Mouse (Mus musculus): Measurements from ENCODE around the gene Pdia5.

The Pdia5 gene

GRCm38 (mm10) chr16:35431608-35432007 lies 59.1 kb downstream of the Pdia5 start:
- no peak for DNase-seq

- DNase-seq, result no peak
Measured at GRCm38 (mm10) chr16:35424926-35425325, 65.7 kb downstream of the Pdia5 start.

- DNase-seq, result no peak
Measured at GRCm38 (mm10) chr16:35423250-35424139, 67.2 kb downstream of the Pdia5 start.

DNA sequence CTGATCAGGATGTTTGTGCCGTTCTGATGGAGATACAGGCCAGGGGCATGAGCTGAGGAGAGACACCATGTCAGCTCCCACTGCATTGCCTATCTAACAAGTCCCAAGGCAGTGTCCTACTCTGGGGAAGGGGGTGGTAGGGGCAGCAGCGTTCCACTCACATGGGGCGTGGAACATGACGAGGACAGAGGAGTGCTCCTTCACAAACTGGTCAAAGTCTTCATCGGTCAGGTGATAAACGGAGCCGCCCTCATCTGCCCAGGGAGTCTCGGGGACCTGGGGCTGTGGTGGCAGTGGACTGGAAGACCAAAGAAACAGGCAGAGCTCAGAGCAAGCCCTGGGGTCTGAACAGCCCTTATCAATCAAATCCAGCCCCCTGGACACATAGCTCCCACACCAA lies 68.0 kb downstream of the Pdia5 start:
- DNase-seq, result no peak

DNA sequence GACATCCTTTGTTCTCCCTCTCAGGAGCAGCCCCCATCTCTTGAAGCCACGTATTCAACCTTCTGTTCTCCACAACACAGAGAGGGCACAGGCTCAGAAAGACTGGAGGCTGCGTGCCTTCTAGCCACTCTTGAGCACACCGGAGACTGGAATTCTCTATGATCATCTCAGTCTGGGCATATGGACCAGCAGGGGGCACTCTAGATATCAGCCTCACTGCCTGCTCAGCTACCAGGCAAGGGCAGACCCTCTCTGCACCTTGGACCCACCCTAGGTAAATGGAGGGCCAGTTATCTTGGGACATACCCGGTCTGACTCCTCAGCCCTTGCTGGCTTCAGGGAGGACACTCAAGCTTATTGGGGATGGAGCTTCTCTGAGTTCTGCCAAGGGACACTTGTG lies 68.5 kb downstream of the Pdia5 start:
- DNase-seq, result no peak

DNA sequence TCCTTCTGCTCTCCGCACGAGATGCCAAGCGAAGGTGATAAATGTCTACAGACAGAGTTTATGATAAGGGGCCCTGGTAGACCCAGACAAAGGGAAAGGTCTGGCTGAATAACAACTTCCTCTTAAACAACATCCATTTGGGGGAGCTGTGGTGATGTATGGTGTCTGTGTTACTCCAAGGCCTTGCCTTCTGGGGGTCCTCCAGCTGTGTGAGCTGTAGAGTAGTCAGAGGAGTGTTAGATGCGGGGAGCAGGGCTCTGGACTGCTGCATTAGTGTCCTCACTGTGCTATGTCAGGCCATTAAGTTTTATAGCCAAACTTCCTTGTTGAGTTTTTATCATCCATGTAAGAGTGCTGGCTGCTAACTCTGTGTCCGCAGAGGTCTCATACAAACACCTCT lies 76.1 kb downstream of the Pdia5 start:
- no peak for DNase-seq

DNA sequence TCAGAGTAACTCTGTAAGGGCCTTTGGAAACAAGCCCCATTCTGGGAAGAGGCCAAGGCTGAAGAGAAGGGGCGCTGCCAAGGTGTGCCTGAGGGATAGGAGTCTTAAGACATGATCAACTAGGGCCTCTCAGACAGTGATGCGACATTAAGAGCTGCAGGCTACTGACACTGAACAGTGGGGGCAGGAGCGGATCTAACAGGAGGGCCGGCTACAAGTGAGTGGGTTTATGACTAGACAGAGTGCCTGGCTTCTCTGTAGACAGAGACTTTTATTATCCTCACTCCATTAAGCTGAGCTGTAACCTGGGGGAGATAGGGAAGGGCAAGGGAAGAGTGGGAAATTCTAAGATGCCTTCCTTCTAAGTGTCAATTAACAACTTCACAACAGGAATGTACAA lies 84.0 kb downstream of the Pdia5 start:
- no peak for DNase-seq

GRCm38 (mm10) chr16:35406166-35406565 lies 84.5 kb downstream of the Pdia5 start:
- DNase-seq, result no peak

DNA sequence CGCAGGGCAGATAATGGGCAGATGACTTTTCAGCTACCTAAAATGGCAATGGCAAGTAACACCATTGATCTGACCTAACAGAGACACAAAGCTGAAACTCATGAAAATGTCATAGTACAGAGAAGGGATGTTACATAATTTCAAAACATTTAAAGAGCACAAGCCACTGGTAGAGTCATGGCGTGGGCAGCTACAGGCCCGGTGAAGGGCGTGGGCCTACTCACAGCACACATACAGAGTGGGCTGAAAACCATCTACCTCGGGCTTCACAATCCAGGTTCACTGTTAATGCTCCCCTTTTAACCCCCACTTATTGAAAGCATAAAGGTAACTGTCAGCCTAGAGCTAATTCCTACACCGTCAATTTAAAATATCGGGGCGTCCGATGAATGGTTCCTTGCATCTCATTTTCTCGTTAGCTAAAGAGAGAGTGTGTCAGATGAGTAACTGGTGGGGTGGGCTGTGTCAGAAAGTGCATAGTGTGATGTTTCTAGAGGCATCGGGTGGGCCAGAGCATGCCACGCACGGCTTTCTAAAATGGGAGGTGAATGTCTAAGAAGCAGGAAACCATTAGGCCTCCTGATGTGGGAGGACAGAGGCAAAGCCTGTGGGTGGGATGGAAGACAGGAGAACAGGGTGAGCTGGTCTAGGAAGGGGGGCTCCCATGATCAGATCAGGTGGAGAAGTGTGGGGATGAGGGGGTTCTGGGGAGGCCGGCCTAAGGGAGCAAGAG lies 85.2 kb downstream of the Pdia5 start:
- DNase-seq, result peak; percentile 19

GRCm38 (mm10) chr16:35404864-35405263 lies 85.8 kb downstream of the Pdia5 start:
- DNase-seq, result no peak

DNA sequence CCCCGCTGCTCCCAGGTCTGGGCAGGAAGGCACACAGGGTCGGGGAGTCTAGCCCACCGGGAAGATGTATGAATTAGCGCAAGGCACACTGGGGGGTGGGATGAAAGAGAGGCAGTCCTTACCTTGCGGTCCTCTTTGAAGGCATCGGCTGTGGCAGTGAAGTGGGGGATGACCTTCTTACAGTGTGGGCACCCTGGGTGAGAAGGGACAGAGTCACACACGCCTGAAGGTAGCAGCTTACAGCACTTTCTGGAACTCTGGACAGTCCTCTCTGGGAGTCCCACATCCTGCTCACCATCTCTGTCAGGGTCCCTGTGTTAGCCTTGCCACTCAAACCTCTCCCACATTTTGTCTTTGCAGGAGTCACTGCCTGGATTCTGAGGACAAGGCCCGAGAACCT lies 86.8 kb downstream of the Pdia5 start:
- no peak for DNase-seq

DNA sequence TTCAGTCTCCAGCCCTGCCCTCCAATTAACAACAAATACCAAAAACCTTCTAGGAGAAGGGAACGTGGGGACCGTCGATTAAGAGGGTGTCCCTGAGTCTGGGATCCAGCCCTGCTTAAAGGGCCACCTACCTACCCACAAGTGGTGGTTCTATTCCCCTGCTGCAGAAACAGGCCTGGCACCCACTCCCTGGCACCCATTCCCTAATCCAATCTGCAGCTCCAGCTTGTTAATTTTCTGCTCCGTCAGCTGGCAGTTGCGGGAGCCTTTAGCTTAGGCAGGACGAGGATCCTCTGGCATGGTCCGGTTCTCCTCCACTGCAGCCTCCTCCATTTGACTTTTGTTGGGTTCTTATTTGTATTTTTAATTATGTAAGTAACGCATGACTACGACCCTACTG lies 87.3 kb downstream of the Pdia5 start:
- DNase-seq, result no peak

DNA sequence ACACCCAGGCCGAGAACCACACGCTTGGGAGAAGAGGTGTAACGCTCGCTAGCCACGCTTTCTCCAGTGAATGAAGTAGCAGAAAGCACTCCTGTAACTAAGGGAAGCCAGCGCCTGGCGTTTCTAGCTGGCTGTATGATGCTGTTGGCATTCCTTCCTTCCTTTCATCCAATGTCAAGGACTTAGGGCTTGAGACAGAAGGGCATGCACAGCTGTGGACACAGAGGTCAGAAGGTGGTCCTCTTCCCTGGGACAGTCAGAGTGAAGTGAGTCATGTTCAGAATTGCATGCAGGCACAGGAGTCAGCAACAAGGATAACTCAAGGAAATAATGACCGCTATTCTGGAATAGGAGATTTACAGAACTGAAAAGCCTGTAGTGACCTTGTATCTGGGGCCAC lies 97.9 kb downstream of the Pdia5 start:
- DNase-seq, result no peak

DNA sequence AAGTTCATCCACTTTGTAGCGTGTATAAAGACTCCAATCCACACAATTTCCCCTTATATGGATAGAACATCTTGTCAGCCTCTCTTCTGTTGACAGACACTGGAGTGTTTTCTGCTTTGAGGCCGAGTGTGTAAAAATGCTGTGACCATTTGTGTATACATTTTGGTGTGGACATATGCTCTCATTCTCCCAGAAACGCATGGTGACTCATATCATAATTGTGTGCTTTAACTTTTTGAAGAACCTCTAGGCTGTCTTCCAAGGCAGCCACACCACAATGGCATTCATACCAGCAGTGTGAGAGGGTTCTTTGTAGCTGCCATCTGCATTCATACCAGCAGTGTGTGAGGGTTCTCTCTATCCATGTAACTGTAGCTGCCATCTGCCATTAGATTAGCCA lies 105.0 kb downstream of the Pdia5 start:
- DNase-seq, result no peak

- no peak for DNase-seq
Measured at GRCm38 (mm10) chr16:35380048-35380447, 110.6 kb downstream of the Pdia5 start.

GRCm38 (mm10) chr16:35379344-35379743 lies 111.3 kb downstream of the Pdia5 start:
- DNase-seq, result no peak

- DNase-seq, result no peak
Measured at GRCm38 (mm10) chr16:35364063-35364428, 126.6 kb downstream of the Pdia5 start.

GRCm38 (mm10) chr16:35363150-35364062 lies 127.3 kb downstream of the Pdia5 start, which contains the start of gene Sec22a:
Sec22a (minus strand) TSS chr16:35363918.
- DNase-seq, result peak; percentile 96

GRCm38 (mm10) chr16:35362221-35362620 lies 128.5 kb downstream of the Pdia5 start:
- no peak for DNase-seq

GRCm38 (mm10) chr16:35360593-35360992 lies 130.1 kb downstream of the Pdia5 start:
- peak; percentile 25 for DNase-seq

GRCm38 (mm10) chr16:35357449-35357848 lies 133.2 kb downstream of the Pdia5 start:
- DNase-seq, result no peak

Measured in right cerebral cortex, adult 18-20 months (tissue).